Mouse (Mus musculus): ENCODE data around the gene Tyro3. TPM values are rescaled to one million over a fixed set of nuclear protein-coding genes. Genes with fewer than 3 reads are reported as not detected.

Tyro3 gene
- total RNA-seq, 1 experiment, result 66.2 TPM

DNA sequence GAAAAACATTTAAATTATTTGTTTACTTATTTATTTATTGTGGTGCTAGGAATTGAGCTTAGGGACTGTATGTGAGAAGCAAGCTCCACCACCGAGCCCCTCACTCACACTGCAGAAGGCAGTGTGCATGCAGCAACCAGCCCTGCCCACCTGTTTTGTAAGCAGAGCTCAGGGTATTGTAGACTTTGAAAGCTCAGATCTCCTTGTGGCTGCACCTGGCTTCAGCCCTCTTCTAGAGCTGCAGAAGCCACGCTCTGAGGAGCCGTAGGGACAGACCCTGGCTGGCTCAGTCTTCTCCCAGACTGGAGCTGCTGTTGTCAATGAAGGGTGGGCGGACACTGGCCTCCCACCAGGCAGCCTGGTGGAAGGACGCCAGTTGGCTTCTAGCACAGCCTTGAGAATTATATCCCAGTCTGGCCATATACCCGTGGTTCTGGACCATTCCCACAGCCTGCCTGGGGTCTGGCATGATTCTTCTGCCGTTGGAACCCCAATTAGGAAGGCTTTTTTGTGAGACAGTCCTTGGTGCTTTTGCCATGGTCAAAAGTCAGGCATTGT is 16.9 kb downstream of the Tyro3 start:
- H3K9ac ChIP-seq (ENCODE audit: insufficient read depth, low read depth, low read length, poor library complexity, severe bottlenecking), result no peak overlapping the region
- no peak overlapping the region for H3K4me3 ChIP-seq (ENCODE audit: insufficient read depth in 1 of 2, low read depth in 1 of 2, low read length in 2 of 2, poor library complexity in 1 of 2, severe bottlenecking in 1 of 2)
- H3K27ac ChIP-seq (ENCODE audit: insufficient read depth, low read depth, low read length, poor library complexity, severe bottlenecking), result no peak overlapping the region; the same call in 1 of the 2 replicates
- no peaks in the 10 kb centered on the region for H3K9me3 ChIP-seq (ENCODE audit: control insufficient read depth, insufficient read depth, low read depth, low read length)
- TF ChIP-seq MAFK (IDR thresholded peaks at IDR 0.05; ENCODE audit: insufficient read depth, low read depth, low read length), result no peak
- TF ChIP-seq HCFC1 (IDR thresholded peaks at IDR 0.05; ENCODE audit: borderline replicate concordance, insufficient read depth, low read length), result no peak
- no peak for TF ChIP-seq ZNF384 (IDR thresholded peaks at IDR 0.05; ENCODE audit: low read depth, low read length)
- TF ChIP-seq ZC3H11A (IDR thresholded peaks at IDR 0.05; ENCODE audit: borderline replicate concordance, low read depth, low read length), result no peak
- TF ChIP-seq CHD2 (IDR thresholded peaks at IDR 0.05; ENCODE audit: low read depth, low read length), result no peak
- in situ Hi-C loops (cut with MboI; ENCODE audit: low sequenced_read_pairs in 2 of 2, unreplicated experiment in 2 of 2), result no loop called here
- H3K36me3 ChIP-seq (ENCODE audit: control insufficient read depth, insufficient read depth, low read length, poor library complexity, severe bottlenecking), result peaks cover 53% of the 10 kb centered on the region
- peaks cover 5 to 16% of the 10 kb centered on the region in 2 experiments; a peak in 3 of 4 replicates for H3K4me1 ChIP-seq (ENCODE audit: control insufficient read depth in 2 of 2, insufficient read depth in 2 of 2, low read length in 2 of 2, poor library complexity in 1 of 2)
- DNase-seq (ENCODE audit: low read depth, low spot score), result no peak

DNA sequence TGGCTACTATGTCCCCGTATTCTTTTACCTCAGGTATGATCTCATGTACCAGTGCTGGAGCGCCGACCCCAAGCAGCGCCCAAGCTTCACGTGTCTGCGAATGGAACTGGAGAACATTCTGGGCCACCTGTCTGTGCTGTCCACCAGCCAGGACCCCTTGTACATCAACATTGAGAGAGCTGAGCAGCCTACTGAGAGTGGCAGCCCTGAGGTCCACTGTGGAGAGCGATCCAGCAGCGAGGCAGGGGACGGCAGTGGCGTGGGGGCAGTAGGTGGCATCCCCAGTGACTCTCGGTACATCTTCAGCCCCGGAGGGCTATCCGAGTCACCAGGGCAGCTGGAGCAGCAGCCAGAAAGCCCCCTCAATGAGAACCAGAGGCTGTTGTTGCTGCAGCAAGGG is 19.1 kb downstream of the Tyro3 start:
- H3K9me3 ChIP-seq (ENCODE audit: control insufficient read depth, insufficient read depth, low read depth, low read length), result no peaks in the 10 kb centered on the region
- DNase-seq (ENCODE audit: low read depth, low spot score), result no peak
- H3K27ac ChIP-seq (ENCODE audit: insufficient read depth, low read depth, low read length, poor library complexity, severe bottlenecking), result no peak overlapping the region
- H3K4me1 ChIP-seq (ENCODE audit: control insufficient read depth in 2 of 2, insufficient read depth in 2 of 2, low read length in 2 of 2, poor library complexity in 1 of 2), result peaks cover 5 to 13% of the 10 kb centered on the region in 2 experiments; a peak in 3 of 4 replicates
- no peak overlapping the region for H3K9ac ChIP-seq (ENCODE audit: insufficient read depth, low read depth, low read length, poor library complexity, severe bottlenecking)
- in situ Hi-C loops (cut with MboI; ENCODE audit: low sequenced_read_pairs in 2 of 2, unreplicated experiment in 2 of 2), result no loop called here
- no peak overlapping the region for H3K4me3 ChIP-seq (ENCODE audit: insufficient read depth in 1 of 2, low read depth in 1 of 2, low read length in 2 of 2, poor library complexity in 1 of 2, severe bottlenecking in 1 of 2)
- TF ChIP-seq ZNF384 (IDR thresholded peaks at IDR 0.05; ENCODE audit: low read depth, low read length), result no peak
- no peak for TF ChIP-seq MAFK (IDR thresholded peaks at IDR 0.05; ENCODE audit: insufficient read depth, low read depth, low read length)
- TF ChIP-seq HCFC1 (IDR thresholded peaks at IDR 0.05; ENCODE audit: borderline replicate concordance, insufficient read depth, low read length), result no peak
- no peak for TF ChIP-seq ZC3H11A (IDR thresholded peaks at IDR 0.05; ENCODE audit: borderline replicate concordance, low read depth, low read length)
- TF ChIP-seq CHD2 (IDR thresholded peaks at IDR 0.05; ENCODE audit: low read depth, low read length), result no peak
- H3K36me3 ChIP-seq (ENCODE audit: control insufficient read depth, insufficient read depth, low read length, poor library complexity, severe bottlenecking), result peaks cover 33% of the 10 kb centered on the region

DNA sequence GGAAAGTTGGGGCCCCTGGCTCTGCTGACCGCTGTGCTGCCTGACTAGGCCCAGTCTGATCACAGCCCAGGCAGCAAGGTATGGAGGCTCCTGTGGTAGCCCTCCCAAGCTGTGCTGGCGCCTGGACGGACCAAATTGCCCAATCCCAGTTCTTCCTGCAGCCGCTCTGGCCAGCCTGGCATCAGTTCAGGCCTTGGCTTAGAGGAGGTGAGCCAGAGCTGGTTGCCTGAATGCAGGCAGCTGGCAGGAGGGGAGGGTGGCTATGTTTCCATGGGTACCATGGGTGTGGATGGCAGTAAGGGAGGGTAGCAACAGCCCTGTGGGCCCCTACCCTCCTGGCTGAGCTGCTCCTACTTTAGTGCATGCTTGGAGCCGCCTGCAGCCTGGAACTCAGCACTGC is 19.5 kb downstream of the Tyro3 start:
- no peaks in the 10 kb centered on the region for H3K9me3 ChIP-seq (ENCODE audit: control insufficient read depth, insufficient read depth, low read depth, low read length)
- H3K27ac ChIP-seq (ENCODE audit: insufficient read depth, low read depth, low read length, poor library complexity, severe bottlenecking), result no peak overlapping the region
- no peak for TF ChIP-seq ZC3H11A (IDR thresholded peaks at IDR 0.05; ENCODE audit: borderline replicate concordance, low read depth, low read length)
- no peak for TF ChIP-seq HCFC1 (IDR thresholded peaks at IDR 0.05; ENCODE audit: borderline replicate concordance, insufficient read depth, low read length)
- TF ChIP-seq MAFK (IDR thresholded peaks at IDR 0.05; ENCODE audit: insufficient read depth, low read depth, low read length), result no peak
- TF ChIP-seq CHD2 (IDR thresholded peaks at IDR 0.05; ENCODE audit: low read depth, low read length), result no peak
- TF ChIP-seq ZNF384 (IDR thresholded peaks at IDR 0.05; ENCODE audit: low read depth, low read length), result no peak
- peaks cover 29% of the 10 kb centered on the region for H3K36me3 ChIP-seq (ENCODE audit: control insufficient read depth, insufficient read depth, low read length, poor library complexity, severe bottlenecking)
- no peak for DNase-seq (ENCODE audit: low read depth, low spot score)
- H3K4me3 ChIP-seq (ENCODE audit: insufficient read depth in 1 of 2, low read depth in 1 of 2, low read length in 2 of 2, poor library complexity in 1 of 2, severe bottlenecking in 1 of 2), result no peak overlapping the region
- in situ Hi-C loops (cut with MboI; ENCODE audit: low sequenced_read_pairs in 2 of 2, unreplicated experiment in 2 of 2), result no loop called here
- peaks cover 5 to 13% of the 10 kb centered on the region in 2 experiments; a peak in 3 of 4 replicates for H3K4me1 ChIP-seq (ENCODE audit: control insufficient read depth in 2 of 2, insufficient read depth in 2 of 2, low read length in 2 of 2, poor library complexity in 1 of 2)
- H3K9ac ChIP-seq (ENCODE audit: insufficient read depth, low read depth, low read length, poor library complexity, severe bottlenecking), result no peak overlapping the region

DNA sequence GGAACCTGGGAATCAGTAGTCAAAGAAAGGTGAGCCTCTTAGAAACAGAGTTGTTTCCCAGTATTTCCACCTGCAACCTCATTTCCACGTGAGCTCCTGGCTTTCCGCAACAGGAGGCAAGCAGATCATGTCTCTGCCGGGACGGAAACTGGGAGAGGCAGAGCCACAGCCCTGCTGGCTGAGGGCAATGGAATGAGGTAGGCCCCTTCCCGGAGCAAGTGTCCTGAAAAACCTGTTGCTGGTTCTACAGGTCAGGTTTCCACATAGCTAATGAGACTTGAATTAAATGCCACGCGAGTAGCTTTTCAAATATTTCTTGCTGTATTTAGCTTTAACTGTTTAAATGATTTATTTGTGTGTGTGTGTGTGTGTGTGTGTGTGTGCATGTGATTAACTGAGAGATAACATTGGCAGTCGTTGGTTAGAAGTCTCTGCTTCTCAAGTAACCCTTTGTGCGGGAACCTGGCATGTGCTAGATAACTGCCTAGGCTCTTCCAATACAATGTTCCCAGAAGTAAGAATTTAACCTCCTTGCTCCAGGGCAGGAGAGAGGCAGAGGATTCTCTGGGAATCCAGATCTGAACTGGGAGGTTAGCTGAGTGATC is 21.2 kb downstream of the Tyro3 start:
- Histone ChIP-seq H3K9ac (ENCODE audit: insufficient read depth, low read depth, low read length, poor library complexity, severe bottlenecking) (no peak overlapping the region; the same call in 1 of the 2 replicates), H3K27ac (ENCODE audit: insufficient read depth, low read depth, low read length, poor library complexity, severe bottlenecking) (no peak overlapping the region), H3K4me1 (ENCODE audit: control insufficient read depth in 2 of 2, insufficient read depth in 2 of 2, low read length in 2 of 2, poor library complexity in 1 of 2) (peaks cover 5 to 13% of the 10 kb centered on the region in 2 experiments; a peak in 3 of 4 replicates), H3K9me3 (ENCODE audit: control insufficient read depth, insufficient read depth, low read depth, low read length) (no peaks in the 10 kb centered on the region), H3K36me3 (ENCODE audit: control insufficient read depth, insufficient read depth, low read length, poor library complexity, severe bottlenecking) (peaks cover 15% of the 10 kb centered on the region), H3K4me3 (ENCODE audit: insufficient read depth in 1 of 2, low read depth in 1 of 2, low read length in 2 of 2, poor library complexity in 1 of 2, severe bottlenecking in 1 of 2) (no peak overlapping the region)
- TF ChIP-seq HCFC1 (IDR thresholded peaks at IDR 0.05; ENCODE audit: borderline replicate concordance, insufficient read depth, low read length), result no peak
- no peak for TF ChIP-seq ZC3H11A (IDR thresholded peaks at IDR 0.05; ENCODE audit: borderline replicate concordance, low read depth, low read length)
- no peak for TF ChIP-seq MAFK (IDR thresholded peaks at IDR 0.05; ENCODE audit: insufficient read depth, low read depth, low read length)
- TF ChIP-seq ZNF384 (IDR thresholded peaks at IDR 0.05; ENCODE audit: low read depth, low read length), result no peak
- no peak for TF ChIP-seq CHD2 (IDR thresholded peaks at IDR 0.05; ENCODE audit: low read depth, low read length)
- in situ Hi-C loops (cut with MboI; ENCODE audit: low sequenced_read_pairs in 2 of 2, unreplicated experiment in 2 of 2), result no loop called here
- DNase-seq (ENCODE audit: low read depth, low spot score), result no peak

Measured in ES-E14 (cell line).